Mouse (Mus musculus) midbrain, postnatal 0 days (tissue): ENCODE measurements around the gene Hhipl1. TPM values are rescaled to one million over a fixed set of nuclear protein-coding genes. Genes with fewer than 3 reads are reported as not detected.

Experiments used
- ATAC-seq: fragments of 200-750 bp; cut with Nextera tagmentation; 2 replicates; pipeline ENCODE4 v1.8.0; 2017; ENCODE audit warnings: moderate number of reproducible peaks, mild to moderate bottlenecking, moderate TSS enrichment, moderate library complexity; ENCODE audit not compliant: low FRiP score
- DNase-seq: peaks from one replicate; pipeline ENCODE4 v3.0.0-alpha.2; 2015; ENCODE audit warnings: low spot score
- H3K27ac ChIP-seq: fragments of 300-500 bp; sonication (generic); 2 replicates; pipeline ENCODE4 v1.5.1; 2014; ENCODE audit warnings: low read depth, mild to moderate bottlenecking, low read length, mixed read lengths
- H3K27me3 ChIP-seq: fragments of 300-500 bp; sonication (generic); 2 replicates; pipeline ENCODE4 v1.6.1; 2014; ENCODE audit warnings: low read length, control low read depth, mixed read lengths; ENCODE audit not compliant: insufficient read depth
- H3K36me3 ChIP-seq: fragments of 300-500 bp; sonication (generic); 2 replicates; pipeline ENCODE4 v1.6.1; 2014; ENCODE audit warnings: low read length, control low read depth, mixed read lengths; ENCODE audit not compliant: insufficient read depth
- H3K4me1 ChIP-seq: fragments of 300-500 bp; sonication (generic); 2 replicates; pipeline ENCODE4 v1.6.1; 2014; ENCODE audit warnings: mild to moderate bottlenecking, control low read depth, antibody characterized with exemption, low read length, mixed read lengths; ENCODE audit not compliant: insufficient read depth
- H3K4me2 ChIP-seq: fragments of 300-500 bp; sonication (generic); 2 replicates; pipeline ENCODE4 v1.6.1; 2014; ENCODE audit warnings: low read depth, mild to moderate bottlenecking, low read length, mixed read lengths; ENCODE audit not compliant: poor library complexity, severe bottlenecking
- H3K4me3 ChIP-seq: fragments of 300-500 bp; sonication (generic); 2 replicates; pipeline ENCODE4 v1.5.1; 2014; ENCODE audit warnings: low read depth, mild to moderate bottlenecking, low read length, moderate library complexity
- H3K9ac ChIP-seq: fragments of 300-500 bp; sonication (generic); replicated peaks from 2 replicates; pipeline ENCODE4 v1.6.1; 2014; ENCODE audit warnings: mild to moderate bottlenecking, low read length, moderate library complexity, mixed read lengths; ENCODE audit not compliant: poor library complexity, severe bottlenecking
- H3K9me3 ChIP-seq: fragments of 300-500 bp; sonication (generic); 2 replicates; pipeline ENCODE4 v1.6.1; 2016; ENCODE audit warnings: low read length, control low read depth
- CTCF ChIP-seq: IDR thresholded peaks from 2 replicates; pipeline ENCODE4 v1.5.1; 2016; ENCODE audit warnings: antibody characterized with exemption, mild to moderate bottlenecking
- WGBS: fragments of 180-500 bp; shearing (Covaris S2); extraction: QIAGEN DNeasy Blood & Tissue Kit; methylation state at CpG from one replicate; pipeline ENCODE4 v1.1.7; 2014; 5-methylcytosine and 5-hydroxymethylcytosine counted together
- polyA plus RNA-seq: library from polyadenylated mRNA; unstranded; fragments of >200 nt; fragmentation: Nextera tagmentation; extraction: Ambion mirVana; gene quantifications from 2 replicates; pipeline ENCODE4 v1.2.1, GENCODE M21; 2015
- total RNA-seq: library from RNA; depleted of rRNA; stranded (reverse); fragments of >200 nt; gene quantifications from 2 replicates; pipeline ENCODE4 v1.2.3, GENCODE M21; 2014

Gene Hhipl1
- total and polyA plus RNA-seq, 2 experiments from 2014 or later = 2.7 to 10.4 TPM

DNA sequence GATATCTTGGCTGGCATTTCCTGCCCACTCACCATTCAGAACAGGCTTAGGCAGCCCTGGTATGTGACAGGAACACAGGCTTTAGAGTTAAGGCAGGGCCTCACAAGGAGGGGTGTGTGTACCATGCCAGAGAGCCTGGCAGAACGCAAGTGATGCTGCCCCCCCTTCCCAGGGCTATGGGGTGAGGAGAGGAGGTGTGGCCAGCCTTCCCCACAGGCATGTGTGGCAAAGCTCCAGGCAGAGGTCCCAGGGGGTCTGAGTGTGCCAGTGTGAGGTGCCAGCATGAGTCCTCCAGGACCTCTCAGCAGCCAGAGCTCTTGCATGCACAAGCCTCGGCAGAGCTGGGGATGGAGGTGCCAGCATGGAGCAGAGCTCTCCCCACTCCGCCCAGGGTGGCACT is 11.4 kb upstream of the Hhipl1 start:
- DNase-seq (no peak), ATAC-seq (no peak)
- H3K9me3 ChIP-seq = no peaks in the 10 kb centered on the region
- WGBS = 71% methylated on average over 3 of the region's 3 CpGs
- H3K4me3 ChIP-seq = no peak overlapping the region
- no peak overlapping the region for H3K4me2 ChIP-seq
- H3K4me1 ChIP-seq = no peaks in the 10 kb centered on the region
- H3K27ac ChIP-seq = no peak overlapping the region
- no peaks in the 10 kb centered on the region for H3K27me3 ChIP-seq
- no peak overlapping the region for H3K9ac ChIP-seq
- TF ChIP-seq CTCF = no peak
- H3K36me3 ChIP-seq = no peaks in the 10 kb centered on the region

DNA sequence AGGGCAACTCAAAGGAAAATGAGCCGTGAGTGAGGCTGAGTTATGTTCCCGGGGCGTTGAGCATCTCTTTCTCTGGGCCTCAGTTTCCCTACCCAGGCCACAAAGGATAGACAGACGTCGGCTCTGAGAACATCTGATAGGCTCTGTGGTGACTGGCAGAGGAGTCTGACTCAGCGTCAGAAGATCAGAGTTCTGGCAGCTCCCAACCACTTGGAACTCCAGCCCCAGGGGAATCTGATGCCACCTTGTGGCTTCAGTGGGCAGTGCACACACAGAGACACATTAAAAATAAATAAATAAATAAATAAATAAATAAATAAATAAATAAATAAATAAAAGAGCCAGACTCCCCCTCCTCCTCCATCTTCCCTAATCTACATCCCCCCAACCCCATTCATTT is 9.0 kb upstream of the Hhipl1 start:
- Histone ChIP-seq H3K9me3 (no peaks in the 10 kb centered on the region), H3K27me3 (no peaks in the 10 kb centered on the region), H3K4me1 (no peaks in the 10 kb centered on the region), H3K4me3 (no peak overlapping the region), H3K4me2 (no peak overlapping the region), H3K9ac (no peak overlapping the region), H3K27ac (no peak overlapping the region), H3K36me3 (no peaks in the 10 kb centered on the region)
- WGBS = 84% methylated on average over 6 of the region's 6 CpGs
- peak; percentile 51 for TF ChIP-seq CTCF
- no peak for DNase-seq
- no peak for ATAC-seq

DNA sequence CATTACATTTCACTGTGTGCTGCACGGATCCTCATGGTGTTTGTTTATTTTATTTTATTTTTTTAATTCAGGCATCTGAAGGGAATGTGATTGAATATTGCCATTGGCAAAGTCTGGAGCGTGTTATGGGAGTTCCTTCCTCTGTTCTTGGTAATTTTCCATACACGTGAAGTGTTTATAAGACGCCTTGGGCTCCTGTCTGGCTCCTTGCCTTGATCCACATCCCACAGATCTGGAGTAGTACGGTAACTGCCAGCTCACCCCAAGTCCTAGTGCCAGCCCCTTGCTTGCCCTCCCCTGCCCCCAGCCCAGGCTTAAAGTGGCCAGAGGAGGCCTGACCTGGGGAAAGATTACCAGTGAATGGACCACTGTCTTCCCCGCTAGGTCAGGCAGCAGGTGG is 5.1 kb upstream of the Hhipl1 start:
- no peaks in the 10 kb centered on the region for H3K36me3 ChIP-seq
- H3K9ac ChIP-seq = no peak overlapping the region
- TF ChIP-seq CTCF = no peak
- no peaks in the 10 kb centered on the region for H3K27me3 ChIP-seq
- no peaks in the 10 kb centered on the region for H3K9me3 ChIP-seq
- DNase-seq = no peak
- no peak overlapping the region for H3K4me2 ChIP-seq
- H3K27ac ChIP-seq = no peak overlapping the region
- no peak for ATAC-seq
- H3K4me1 ChIP-seq = peaks cover 4% of the 10 kb centered on the region; the same call in 1 of the 2 replicates
- 74% methylated on average over 6 of the region's 6 CpGs for WGBS
- H3K4me3 ChIP-seq = no peak overlapping the region

GRCm38 (mm10) chr12:108303778-108304365 is 2.2 kb upstream of the Hhipl1 start:
- 63% methylated on average over 6 of the region's 6 CpGs for WGBS
- H3K9me3 ChIP-seq = no peaks in the 10 kb centered on the region
- H3K9ac ChIP-seq = no peak overlapping the region
- no peak overlapping the region for H3K27ac ChIP-seq
- peaks cover 5% of the 10 kb centered on the region; the same call in 1 of the 2 replicates for H3K4me1 ChIP-seq
- H3K27me3 ChIP-seq = no peaks in the 10 kb centered on the region
- no peak for DNase-seq
- H3K4me3 ChIP-seq = no peak overlapping the region
- no peaks in the 10 kb centered on the region for H3K36me3 ChIP-seq
- H3K4me2 ChIP-seq = no peak overlapping the region
- no peak for ATAC-seq
- no peak for TF ChIP-seq CTCF

GRCm38 (mm10) chr12:108305172-108305571 is 898 bp upstream of the Hhipl1 start:
- Histone ChIP-seq H3K9ac (no peak overlapping the region), H3K9me3 (no peaks in the 10 kb centered on the region), H3K27ac (no peak overlapping the region), H3K4me3 (no peak overlapping the region), H3K4me1 (peaks cover 5% of the 10 kb centered on the region; the same call in 1 of the 2 replicates), H3K36me3 (no peaks in the 10 kb centered on the region), H3K4me2 (peak overlapping the region; percentile 96; the same call in 1 of the 2 replicates), H3K27me3 (no peaks in the 10 kb centered on the region)
- ATAC-seq = no peak
- WGBS = 82% methylated on average over 8 of the region's 8 CpGs
- DNase-seq = no peak
- no peak for TF ChIP-seq CTCF

DNA sequence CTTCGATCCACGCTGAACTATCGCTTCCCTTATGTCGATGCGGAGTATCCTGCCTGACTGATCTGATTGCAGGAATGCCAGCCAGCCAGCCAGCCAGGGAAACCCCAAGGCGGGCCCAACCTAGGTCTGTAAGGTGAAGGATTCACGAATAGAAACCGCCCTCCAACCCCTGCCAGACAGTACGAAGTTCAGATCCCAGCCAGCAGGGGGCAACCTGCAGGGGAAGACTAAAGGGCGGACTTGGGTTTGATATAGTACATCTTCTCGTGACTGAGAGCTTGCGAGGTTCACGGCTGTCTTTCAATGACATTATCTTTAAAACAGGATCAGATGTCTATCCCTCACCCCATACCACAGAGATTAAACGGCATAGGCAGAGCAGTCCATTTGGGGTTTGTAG is 1.5 kb downstream of the Hhipl1 start:
- no peak for DNase-seq
- Histone ChIP-seq H3K4me2 (no peak overlapping the region; the same call in 1 of the 2 replicates), H3K9me3 (no peaks in the 10 kb centered on the region), H3K4me1 (peaks cover 5% of the 10 kb centered on the region; the same call in 1 of the 2 replicates), H3K27ac (no peak overlapping the region), H3K9ac (no peak overlapping the region), H3K27me3 (no peaks in the 10 kb centered on the region), H3K36me3 (no peaks in the 10 kb centered on the region), H3K4me3 (no peak overlapping the region)
- TF ChIP-seq CTCF = peak; percentile 74
- 27% methylated on average over 14 of the region's 14 CpGs for WGBS
- no peak for ATAC-seq
